Comparison of ENCODE assay signal across 16 mouse cellular contexts in the genomic region with DNA sequence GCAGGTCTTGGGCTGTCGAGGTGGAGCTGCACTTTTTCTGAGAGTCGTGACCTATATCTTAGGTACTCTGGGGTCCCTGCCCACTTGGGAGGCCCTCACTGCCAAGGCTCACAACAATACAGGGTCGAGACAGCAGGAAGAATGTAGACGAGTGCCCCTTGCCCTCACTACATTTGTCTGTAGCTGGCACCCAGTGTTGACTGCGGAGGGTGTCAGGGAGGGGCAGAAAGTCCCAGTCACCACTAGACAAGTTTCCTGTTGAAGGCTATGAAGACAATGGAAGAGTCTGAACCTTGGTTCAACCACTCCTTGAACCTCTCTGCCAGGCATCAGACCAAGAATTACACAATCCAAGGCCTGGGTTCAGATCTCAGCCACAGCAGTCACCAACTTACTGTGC. TPM values are rescaled to one million over a fixed set of nuclear protein-coding genes. Genes with fewer than 3 reads are reported as not detected.
A peak's percentile ranks its signal among the peaks of the same experiment; 100 is the strongest.
DNase-seq lines count a peak whose midpoint lies in the region; ATAC-seq lines count a peak whose summit lies in the region.
"Had no signal": no experiment of that assay in that cellular context is flagged by ENCODE, and none has a peak within 500 bp of the region (broad histone marks: within the 10 kb centered on the region; RNA-seq: fewer than 3 reads in every experiment).

No protein-coding gene starts in this region.

- H3K27ac ChIP-seq in liver, embryonic 15.5 days (replicated peaks) = 0 out of 2 replicates have a peak overlapping the region, but pooled peaks have one; percentile 6
- no peak overlapping the region for H3K27ac ChIP-seq in liver, embryonic 11.5 days (ENCODE audit: low read depth, low read length)
- H3K27ac ChIP-seq in forebrain, embryonic 13.5 days = no peak overlapping the region
- H3K27ac ChIP-seq in hindbrain, embryonic 12.5 days = no peak overlapping the region
- H3K27ac ChIP-seq: hindbrain, embryonic 15.5 days; kidney, embryonic 15.5 days; layer of hippocampus, adult 2 months; limb, embryonic 15.5 days had no signal

- no peak overlapping the region for H3K4me3 ChIP-seq in liver, embryonic 15.5 days (replicated peaks)
- no peak overlapping the region for H3K4me3 ChIP-seq in liver, embryonic 11.5 days (ENCODE audit: low read depth, low read length)
- H3K4me3 ChIP-seq in forebrain, embryonic 13.5 days = no peak overlapping the region
- H3K4me3 ChIP-seq in hindbrain, embryonic 12.5 days = no peak overlapping the region
- H3K4me3 ChIP-seq: hindbrain, embryonic 15.5 days; kidney, embryonic 15.5 days; layer of hippocampus, adult 2 months; limb, embryonic 15.5 days; myocyte had no signal

- peak; percentile 95 for DNase-seq in heart, adult 11 months
- no peak for DNase-seq in heart, postnatal 25 days (ENCODE audit: low spot score)
- DNase-seq in liver, embryonic 11.5 days (ENCODE audit: low spot score) = no peak
- DNase-seq in CD4-positive, CD25-positive, alpha-beta regulatory T cell, adult 2 months (ENCODE audit: low read depth, low spot score) = peak; percentile 50
- peak; percentile 49 for DNase-seq in naive thymus-derived CD4-positive, alpha-beta T cell, adult 2 months (ENCODE audit: low read depth)
- DNase-seq: B cell, adult 2 months; cerebellum, postnatal 36 days had no signal

- H3K9me3 ChIP-seq in liver, embryonic 15.5 days (replicated peaks) = no peaks in the 10 kb centered on the region
- no peaks in the 10 kb centered on the region for H3K9me3 ChIP-seq in liver, embryonic 11.5 days (ENCODE audit: control insufficient read depth, low read length)
- H3K9me3 ChIP-seq in forebrain, embryonic 13.5 days (replicated peaks) = no peaks in the 10 kb centered on the region
- no peaks in the 10 kb centered on the region for H3K9me3 ChIP-seq in hindbrain, embryonic 12.5 days (replicated peaks)
- H3K9me3 ChIP-seq: hindbrain, embryonic 15.5 days; kidney, embryonic 15.5 days; limb, embryonic 15.5 days had no signal

- H3K9ac ChIP-seq in liver, embryonic 15.5 days = no peak overlapping the region
- H3K9ac ChIP-seq in liver, embryonic 11.5 days (ENCODE audit: low read depth, low read length) = no peak overlapping the region
- no peak overlapping the region for H3K9ac ChIP-seq in forebrain, embryonic 13.5 days
- no peak overlapping the region for H3K9ac ChIP-seq in hindbrain, embryonic 12.5 days
- H3K9ac ChIP-seq: hindbrain, embryonic 15.5 days; kidney, embryonic 15.5 days; limb, embryonic 15.5 days had no signal

- intact Hi-C loops in heart, postnatal 25 days (cut with DNase I) = no loop called here

- WGBS in liver, embryonic 15.5 days (ENCODE audit: insufficient replicate concordance) = 46% methylated on average over 5 of the region's 5 CpGs
- WGBS in liver, embryonic 11.5 days = 75% methylated on average over 5 of the region's 5 CpGs
- 67% methylated on average over 5 of the region's 5 CpGs for WGBS in forebrain, embryonic 13.5 days
- 56% methylated on average over 5 of the region's 5 CpGs for WGBS in hindbrain, embryonic 12.5 days

- no peaks in the 10 kb centered on the region for H3K36me3 ChIP-seq in liver, embryonic 15.5 days (replicated peaks)
- no peaks in the 10 kb centered on the region for H3K36me3 ChIP-seq in liver, embryonic 11.5 days (ENCODE audit: control insufficient read depth, insufficient read depth, low read length)
- no peaks in the 10 kb centered on the region for H3K36me3 ChIP-seq in forebrain, embryonic 13.5 days (ENCODE audit: poor library complexity, severe bottlenecking)
- no peaks in the 10 kb centered on the region for H3K36me3 ChIP-seq in hindbrain, embryonic 12.5 days
- H3K36me3 ChIP-seq: hindbrain, embryonic 15.5 days; kidney, embryonic 15.5 days; limb, embryonic 15.5 days had no signal

- ATAC-seq in liver, embryonic 15.5 days (ENCODE audit: insufficient read depth) = no peak
- ATAC-seq in liver, embryonic 11.5 days (replicated peaks; ENCODE audit: low FRiP score) = no peak
- no peak for ATAC-seq in forebrain, embryonic 13.5 days
- ATAC-seq in hindbrain, embryonic 12.5 days (ENCODE audit: low FRiP score) = no peak

- H3K4me2 ChIP-seq in liver, embryonic 15.5 days = no peak overlapping the region
- no peak overlapping the region for H3K4me2 ChIP-seq in liver, embryonic 11.5 days
- H3K4me2 ChIP-seq in forebrain, embryonic 13.5 days = no peak overlapping the region
- H3K4me2 ChIP-seq in hindbrain, embryonic 12.5 days (replicated peaks) = no peak overlapping the region
- H3K4me2 ChIP-seq: hindbrain, embryonic 15.5 days; kidney, embryonic 15.5 days; limb, embryonic 15.5 days had no signal

- peaks cover 74% of the 10 kb centered on the region for H3K4me1 ChIP-seq in liver, embryonic 15.5 days (replicated peaks)
- H3K4me1 ChIP-seq in liver, embryonic 11.5 days (replicated peaks; ENCODE audit: control insufficient read depth, insufficient read depth, low read length) = peaks cover 31% of the 10 kb centered on the region
- no peaks in the 10 kb centered on the region for H3K4me1 ChIP-seq in forebrain, embryonic 13.5 days
- no peaks in the 10 kb centered on the region for H3K4me1 ChIP-seq in hindbrain, embryonic 12.5 days

- peaks cover 4% of the 10 kb centered on the region; the same call in 1 of the 2 replicates for H3K27me3 ChIP-seq in liver, embryonic 15.5 days
- H3K27me3 ChIP-seq in liver, embryonic 11.5 days (replicated peaks; ENCODE audit: control insufficient read depth, insufficient read depth, low read length) = no peaks in the 10 kb centered on the region
- 0 out of 2 replicates have a peak, but pooled peaks cover 3% of the 10 kb centered on the region for H3K27me3 ChIP-seq in forebrain, embryonic 13.5 days
- no peaks in the 10 kb centered on the region for H3K27me3 ChIP-seq in hindbrain, embryonic 12.5 days
- H3K27me3 ChIP-seq: hindbrain, embryonic 15.5 days; kidney, embryonic 15.5 days; limb, embryonic 15.5 days had no signal

RNA-seq across cellular contexts. Expression of gene Il4ra, which starts 7.1 kb away (rescaled TPM):
- 10 to 100 TPM; 13.3 to 18.6 TPM for total RNA-seq in heart, postnatal 25 days (2021)
- polyA plus RNA-seq in liver, embryonic 15.5 days (2015; fragmentation: Nextera tagmentation; extraction: Ambion mirVana) = 4.6 and 6.4 TPM in 2 replicates
- 4.4 and 5.3 TPM in 2 replicates for polyA plus RNA-seq in liver, embryonic 11.5 days (2014; fragmentation: Nextera tagmentation; extraction: Ambion mirVana)
- polyA plus RNA-seq in forebrain, embryonic 13.5 days (2015; fragmentation: Nextera tagmentation; extraction: Ambion mirVana) = 1.8 and 2.0 TPM in 2 replicates
- 5.4 and 7.3 TPM in 2 replicates for polyA plus RNA-seq in hindbrain, embryonic 12.5 days (2016; fragmentation: Nextera tagmentation; extraction: Ambion mirVana)

RNA-seq across cellular contexts. Expression of gene Il21r, which starts 44.2 kb away (rescaled TPM):
- total RNA-seq in heart, postnatal 25 days (2021) = under 1 TPM; 0.29 to 0.67 TPM
- polyA plus RNA-seq in liver, embryonic 15.5 days (2015; fragmentation: Nextera tagmentation; extraction: Ambion mirVana) = 0.71 and 1.0 TPM in 2 replicates
- polyA plus RNA-seq in liver, embryonic 11.5 days (2014; fragmentation: Nextera tagmentation; extraction: Ambion mirVana) = 0.81 and 1.1 TPM in 2 replicates
- polyA plus RNA-seq in forebrain, embryonic 13.5 days (2015; fragmentation: Nextera tagmentation; extraction: Ambion mirVana) = 0.24 and 0.26 TPM in 2 replicates
- polyA plus RNA-seq in hindbrain, embryonic 12.5 days (2016; fragmentation: Nextera tagmentation; extraction: Ambion mirVana) = 0.30 and 0.57 TPM in 2 replicates
- total RNA-seq: MEL had no signal

Comparison
In these comparisons a context has a peak if more than half of its experiments do, and no peak if none do; other contexts are left out.
1. DNase-seq: peak in heart, adult 11 months (single experiment), CD4-positive, CD25-positive, alpha-beta regulatory T cell, adult 2 months (single experiment) and naive thymus-derived CD4-positive, alpha-beta T cell, adult 2 months (single experiment); none in heart, postnatal 25 days (single experiment) and liver, embryonic 11.5 days (single experiment).